Mouse (Mus musculus): ENCODE results near the gene Unc5cl. TPM values are rescaled to one million over a fixed set of nuclear protein-coding genes. Genes with fewer than 3 reads are reported as not detected.

The Unc5cl gene
- polyA plus RNA-seq, 1 experiment from 2014 or later, result 0.13 TPM

- ATAC-seq (ENCODE audit: low read depth) (no peak), DNase-seq (ENCODE audit: low spot score) (peak; percentile 32)
- Histone ChIP-seq H3K9ac (ENCODE audit: low read depth, low read length) (peak overlapping the region; percentile 23; the same call in 1 of the 2 replicates), H3K9me3 (ENCODE audit: control insufficient read depth, low read length) (no peaks in the 10 kb centered on the region), H3K4me1 (ENCODE audit: control insufficient read depth, insufficient read depth, low read length) (no peaks in the 10 kb centered on the region), H3K27ac (replicated peaks; ENCODE audit: low read depth, low read length) (no peak overlapping the region), H3K27me3 (replicated peaks; ENCODE audit: control insufficient read depth, insufficient read depth, low read length) (no peaks in the 10 kb centered on the region), H3K4me3 (ENCODE audit: low read depth, low read length) (peak overlapping the region; percentile 14; the same call in 1 of the 2 replicates), H3K36me3 (ENCODE audit: control insufficient read depth, insufficient read depth, low read length) (no peaks in the 10 kb centered on the region), H3K4me2 (ENCODE audit: low read depth, low read length) (peak overlapping the region; percentile 45)
- 40% methylated on average over 14 of the region's 14 CpGs for WGBS
Measured at GRCm38 (mm10) chr17:48582486-48582990, 127.8 kb downstream of the Unc5cl start.

- WGBS, result 63% methylated on average over 11 of the region's 11 CpGs
Measured at GRCm38 (mm10) chr17:48583401-48583800, 128.7 kb downstream of the Unc5cl start.

GRCm38 (mm10) chr17:48585902-48586359 lies 131.2 kb downstream of the Unc5cl start:
- peak; percentile 89 for ATAC-seq (ENCODE audit: low read depth)
- WGBS, result 7% methylated on average over 14 of the region's 14 CpGs
- peak overlapping the region; percentile 54 for H3K4me2 ChIP-seq (ENCODE audit: low read depth, low read length)
- H3K4me1 ChIP-seq (ENCODE audit: control insufficient read depth, insufficient read depth, low read length), result no peaks in the 10 kb centered on the region
- no peaks in the 10 kb centered on the region for H3K9me3 ChIP-seq (ENCODE audit: control insufficient read depth, low read length)
- peak overlapping the region; percentile 26 for H3K4me3 ChIP-seq (ENCODE audit: low read depth, low read length)
- H3K27ac ChIP-seq (replicated peaks; ENCODE audit: low read depth, low read length), result no peak overlapping the region
- H3K27me3 ChIP-seq (replicated peaks; ENCODE audit: control insufficient read depth, insufficient read depth, low read length), result no peaks in the 10 kb centered on the region
- peak; percentile 76 for DNase-seq (ENCODE audit: low spot score)
- peak overlapping the region; percentile 17 for H3K9ac ChIP-seq (ENCODE audit: low read depth, low read length)
- no peaks in the 10 kb centered on the region for H3K36me3 ChIP-seq (ENCODE audit: control insufficient read depth, insufficient read depth, low read length)

More at GRCm38 (mm10) chr17:48583401-48583800, 128.7 kb downstream of the Unc5cl start:
- ATAC-seq (ENCODE audit: low read depth) (no peak), DNase-seq (ENCODE audit: low spot score) (no peak)
- no peak overlapping the region for H3K4me3 ChIP-seq (ENCODE audit: low read depth, low read length)
- H3K9ac ChIP-seq (ENCODE audit: low read depth, low read length), result no peak overlapping the region
- H3K27ac ChIP-seq (replicated peaks; ENCODE audit: low read depth, low read length), result no peak overlapping the region
- H3K4me2 ChIP-seq (ENCODE audit: low read depth, low read length), result no peak overlapping the region
- no peaks in the 10 kb centered on the region for H3K27me3 ChIP-seq (replicated peaks; ENCODE audit: control insufficient read depth, insufficient read depth, low read length)
- no peaks in the 10 kb centered on the region for H3K9me3 ChIP-seq (ENCODE audit: control insufficient read depth, low read length)
- H3K36me3 ChIP-seq (ENCODE audit: control insufficient read depth, insufficient read depth, low read length), result no peaks in the 10 kb centered on the region
- no peaks in the 10 kb centered on the region for H3K4me1 ChIP-seq (ENCODE audit: control insufficient read depth, insufficient read depth, low read length)

GRCm38 (mm10) chr17:48588674-48589073 lies 134.0 kb downstream of the Unc5cl start:
- ATAC-seq (ENCODE audit: low read depth), result no peak
- WGBS, result 45% methylated on average over 3 of the region's 3 CpGs

More at GRCm38 (mm10) chr17:48588674-48589073, 134.0 kb downstream of the Unc5cl start:
- DNase-seq (ENCODE audit: low spot score), result peak; percentile 24
- no peaks in the 10 kb centered on the region for H3K9me3 ChIP-seq (ENCODE audit: control insufficient read depth, low read length)
- no peaks in the 10 kb centered on the region for H3K4me1 ChIP-seq (ENCODE audit: control insufficient read depth, insufficient read depth, low read length)
- no peak overlapping the region for H3K9ac ChIP-seq (ENCODE audit: low read depth, low read length)
- no peak overlapping the region for H3K4me3 ChIP-seq (ENCODE audit: low read depth, low read length)
- no peak overlapping the region for H3K27ac ChIP-seq (replicated peaks; ENCODE audit: low read depth, low read length)
- H3K36me3 ChIP-seq (ENCODE audit: control insufficient read depth, insufficient read depth, low read length), result no peaks in the 10 kb centered on the region
- no peak overlapping the region for H3K4me2 ChIP-seq (ENCODE audit: low read depth, low read length)
- no peaks in the 10 kb centered on the region for H3K27me3 ChIP-seq (replicated peaks; ENCODE audit: control insufficient read depth, insufficient read depth, low read length)

Other genes starting within 250 kb of the Unc5cl start
- gene Trem1, start 222.1 kb upstream of the Unc5cl start, polyA plus RNA-seq (2014; fragmentation: Nextera tagmentation; extraction: Ambion mirVana), result 0.08 TPM in 1 of 2 replicates, not detected in the other
- gene Trem3, start 207.1 kb upstream of the Unc5cl start, polyA plus RNA-seq (2014; fragmentation: Nextera tagmentation; extraction: Ambion mirVana), result 0.24 TPM in 1 of 2 replicates, not detected in the other
- 0.13 and 0.21 TPM in 2 replicates for gene Treml4, start 190.6 kb upstream of the Unc5cl start, polyA plus RNA-seq (2014; fragmentation: Nextera tagmentation; extraction: Ambion mirVana)
- gene Treml2, start 155.4 kb upstream of the Unc5cl start, polyA plus RNA-seq (2014; fragmentation: Nextera tagmentation; extraction: Ambion mirVana), result 0.14 and 0.28 TPM in 2 replicates
- gene B430306N03Rik, start 138.8 kb upstream of the Unc5cl start, polyA plus RNA-seq (2014; fragmentation: Nextera tagmentation; extraction: Ambion mirVana), result 0.07 and 1.0 TPM in 2 replicates
- gene Trem2, start 108.5 kb upstream of the Unc5cl start, polyA plus RNA-seq (2014; fragmentation: Nextera tagmentation; extraction: Ambion mirVana), result 5.4 and 6.6 TPM in 2 replicates
- gene Treml1, start 95.0 kb upstream of the Unc5cl start, polyA plus RNA-seq (2014; fragmentation: Nextera tagmentation; extraction: Ambion mirVana), result 0.50 and 1.1 TPM in 2 replicates
- 16.2 and 16.7 TPM in 2 replicates for gene Nfya, start 45.0 kb upstream of the Unc5cl start, polyA plus RNA-seq (2014; fragmentation: Nextera tagmentation; extraction: Ambion mirVana)
- gene Oard1, start 44.9 kb upstream of the Unc5cl start, polyA plus RNA-seq (2014; fragmentation: Nextera tagmentation; extraction: Ambion mirVana), result 38.1 and 45.7 TPM in 2 replicates
- 73.2 and 104 TPM in 2 replicates for gene Apobec2, start 22.0 kb upstream of the Unc5cl start, polyA plus RNA-seq (2014; fragmentation: Nextera tagmentation; extraction: Ambion mirVana)
- 2.6 and 2.9 TPM in 2 replicates for gene Tspo2, start 3.4 kb upstream of the Unc5cl start, polyA plus RNA-seq (2014; fragmentation: Nextera tagmentation; extraction: Ambion mirVana)

Measured in embryonic facial prominence, embryonic 14.5 days (tissue).